Mouse (Mus musculus): ENCODE measurements around the gene Wars. TPM values are rescaled to one million over a fixed set of nuclear protein-coding genes. Genes with fewer than 3 reads are reported as not detected.

The Wars gene
- polyA plus RNA-seq, 1 experiment from 2014 or later: 102 TPM

- 91% methylated on average over 7 of the region's 7 CpGs for WGBS
- Histone ChIP-seq H3K27me3 (no peaks in the 10 kb centered on the region), H3K4me2 (no peak overlapping the region), H3K4me1 (replicated peaks) (peaks cover 17% of the 10 kb centered on the region), H3K9me3 (no peaks in the 10 kb centered on the region), H3K4me3 (no peak overlapping the region), H3K36me3 (peaks cover 29% of the 10 kb centered on the region), H3K9ac (no peak overlapping the region), H3K27ac (no peak overlapping the region)
- no peak for ATAC-seq (ENCODE audit: low FRiP score)
Measured at GRCm38 (mm10) chr12:108810309-108810708, 83.7 kb downstream of the Wars start.

MicroRNA genes within 50 kb of the gene (microRNA counts, 519-probe panel; counts per million panel counts)
- microRNA mmu-miR-345-3p: 51.3 counts per million
- 3,282 counts per million, percentile 40 among the panel's probes with 10 or more counts for microRNA mmu-miR-345-5p

Small RNA genes lying within 50 kb of the gene (microRNA-seq; reads per million reads assigned to microRNA genes)
- 89.6 reads per million, percentile 48 among the genes with 10 or more reads in this experiment for gene Mir345

Other genes with a start within 250 kb of the Wars start
- 2.2 and 3.6 TPM in 2 replicates for gene Degs2, start 191.9 kb downstream of the Wars start, polyA plus RNA-seq (2015; fragmentation: Nextera tagmentation; extraction: Ambion mirVana)
- 13.5 and 14.1 TPM in 2 replicates for gene Yy1, start 101.2 kb downstream of the Wars start, polyA plus RNA-seq (2015; fragmentation: Nextera tagmentation; extraction: Ambion mirVana)
- 17.8 and 19.2 TPM in 2 replicates for gene Slc25a29, start 58.3 kb downstream of the Wars start, polyA plus RNA-seq (2015; fragmentation: Nextera tagmentation; extraction: Ambion mirVana)
- gene Slc25a47, start 58.1 kb downstream of the Wars start, polyA plus RNA-seq (2015; fragmentation: Nextera tagmentation; extraction: Ambion mirVana): 9.8 and 10.8 TPM in 2 replicates
- gene Wdr25, start 543 bp downstream of the Wars start, polyA plus RNA-seq (2015; fragmentation: Nextera tagmentation; extraction: Ambion mirVana): 6.6 and 8.5 TPM in 2 replicates
- 21.3 and 23.2 TPM in 2 replicates for gene Begain, start 174.0 kb upstream of the Wars start, polyA plus RNA-seq (2015; fragmentation: Nextera tagmentation; extraction: Ambion mirVana)

All from hindbrain, embryonic 13.5 days (tissue).